Comparison of ENCODE assay signal across 26 mouse cellular contexts in the genomic region with DNA sequence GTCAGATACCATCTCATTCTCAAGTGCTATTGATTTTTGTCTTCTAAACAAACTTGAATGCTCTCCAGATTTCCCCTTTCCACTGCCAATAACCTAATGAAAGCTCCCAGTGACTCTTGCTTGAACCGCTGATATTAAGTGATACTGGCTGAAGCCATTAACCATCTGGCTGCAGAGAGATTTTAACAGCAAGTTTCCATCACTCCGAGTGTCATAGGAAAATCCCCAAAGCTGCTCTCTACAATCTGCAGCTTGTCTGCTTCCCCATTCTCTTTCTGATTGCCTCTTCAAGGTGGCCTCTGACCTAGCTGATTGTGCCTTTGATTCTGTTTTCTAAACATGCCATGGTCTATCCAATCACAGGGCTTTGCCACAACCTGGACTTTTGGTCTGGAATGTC.
DNase-seq lines count a peak whose midpoint lies in the region; ATAC-seq and TF ChIP-seq lines count a peak whose summit lies in the region.
"Had no signal": no experiment of that assay in that cellular context is flagged by ENCODE, and none has a peak within 500 bp of the region (broad histone marks: within the 10 kb centered on the region; RNA-seq: fewer than 3 reads in every experiment).

No protein-coding gene starts in this region.

- H3K9ac ChIP-seq in lung, embryonic 14.5 days, result no peak overlapping the region
- no peak overlapping the region for H3K9ac ChIP-seq in CH12.LX (ENCODE audit: insufficient read depth, low read depth)
- H3K9ac ChIP-seq: forebrain, postnatal 0 days; heart, embryonic 13.5 days; hindbrain, embryonic 12.5 days; liver, embryonic 12.5 days had no signal

- ATAC-seq in lung, embryonic 14.5 days (ENCODE audit: insufficient read depth), result peak; percentile 81
- ATAC-seq: CD4-positive, CD25-positive, alpha-beta regulatory T cell, adult 4 months; forebrain, postnatal 0 days; inflammation-experienced regulatory T-cells, adult 6 months; liver, embryonic 12.5 days; Patski had no signal

- H3K4me2 ChIP-seq in lung, embryonic 14.5 days, result no peak overlapping the region
- H3K4me2 ChIP-seq in CH12.LX (ENCODE audit: insufficient read depth, low read depth, poor library complexity, severe bottlenecking), result no peak overlapping the region
- H3K4me2 ChIP-seq: heart, embryonic 13.5 days; hindbrain, embryonic 12.5 days; liver, embryonic 12.5 days had no signal

- no peak for TF ChIP-seq CTCF in lung, embryonic 14.5 days (IDR thresholded peaks at IDR 0.05; ENCODE audit: low read depth)
- TF ChIP-seq CTCF in CH12.LX (conservative IDR thresholded peaks at IDR 0.05 in 1 of 2, IDR thresholded peaks at IDR 0.05 in 1 of 2; ENCODE audit: low read depth in 2 of 2, low read length in 2 of 2), result no peak

- H3K4me1 ChIP-seq in lung, embryonic 14.5 days (ENCODE audit: insufficient read depth), result peaks cover 5% of the 10 kb centered on the region; the same call in 1 of the 2 replicates
- peaks cover 0 to 25% of the 10 kb centered on the region in 2 experiments; a peak in 2 of 4 replicates for H3K4me1 ChIP-seq in CH12.LX (ENCODE audit: control insufficient read depth in 1 of 2, insufficient read depth in 2 of 2)
- H3K4me1 ChIP-seq: heart, embryonic 13.5 days; hindbrain, embryonic 12.5 days; liver, embryonic 12.5 days had no signal

- H3K27ac ChIP-seq in lung, embryonic 14.5 days (ENCODE audit: low read depth), result no peak overlapping the region
- no peak overlapping the region for H3K27ac ChIP-seq in CH12.LX (ENCODE audit: insufficient read depth, low read depth)
- H3K27ac ChIP-seq: heart, adult 2 months; heart, embryonic 13.5 days; hindbrain, embryonic 12.5 days; liver, embryonic 12.5 days had no signal

- H3K79me2 ChIP-seq in CH12.LX (replicated peaks; ENCODE audit: control insufficient read depth, extremely low read depth, insufficient read depth, poor library complexity, severe bottlenecking), result no peaks in the 10 kb centered on the region

- whole genome bisulfite sequencing in lung, embryonic 14.5 days, result 16% methylated on average over 2 of the region's 2 CpGs

- no peaks in the 10 kb centered on the region for H3K27me3 ChIP-seq in lung, embryonic 14.5 days (ENCODE audit: insufficient read depth, low read length)
- no peaks in the 10 kb centered on the region for H3K27me3 ChIP-seq in CH12.LX (replicated peaks)
- H3K27me3 ChIP-seq: heart, embryonic 13.5 days; hindbrain, embryonic 12.5 days; liver, embryonic 12.5 days; Patski had no signal

- DNase-seq in lung, embryonic 14.5 days, result peak; percentile 81
- DNase-seq in lung, postnatal 4 days, result no peak
- peak; percentile 23 for DNase-seq in CH12.LX (ENCODE audit: extremely low read depth)
- peak; percentile 31 for DNase-seq in embryo, embryonic 10.5 days (ENCODE audit: low spot score)
- DNase-seq in lung, postnatal 10 days, result peak; percentile 4
- DNase-seq in urinary bladder, adult 2 months (ENCODE audit: low spot score), result no peak
- DNase-seq in cerebellum, adult 11-12 months, result no peak
- no peak for DNase-seq in T-cell, adult 2 months (ENCODE audit: low spot score)
- DNase-seq: adrenal gland, adult 2 months; cerebellum, adult 18-20 months; cerebellum, postnatal 14 days; forebrain, postnatal 0 days; gastrocnemius, postnatal 25 days; heart, adult 2 months; heart, postnatal 14 days; kidney, adult 18-20 months; layer of hippocampus, adult 9-11 months; right cerebral cortex, postnatal 25 days; spleen, adult 18-20 months; thymus, postnatal 14 days had no signal

- dilution Hi-C loops in CH12.LX (cut with MboI; ENCODE audit: extremely low pct_ligation_motif_present, extremely low pct_unique_long_range_greater_than_20kb, low sequenced_read_pairs), result no loop called here

- TF ChIP-seq EP300 in CH12.LX (IDR thresholded peaks at IDR 0.05; ENCODE audit: low read length), result peak; percentile 38; the same call in 1 of the 2 replicates

- H3K36me3 ChIP-seq in lung, embryonic 14.5 days (ENCODE audit: insufficient read depth), result no peaks in the 10 kb centered on the region
- H3K36me3 ChIP-seq in CH12.LX (replicated peaks in 1 of 2; ENCODE audit: control insufficient read depth in 1 of 2, insufficient read depth in 1 of 2, low read length in 1 of 2), result no peaks in the 10 kb centered on the region
- H3K36me3 ChIP-seq: heart, embryonic 13.5 days; hindbrain, embryonic 12.5 days; liver, embryonic 12.5 days had no signal

- no peak for TF ChIP-seq POLR2A in CH12.LX (IDR thresholded peaks at IDR 0.05; ENCODE audit: low read depth, low read length)

- TF ChIP-seq RAD21 in CH12.LX (IDR thresholded peaks at IDR 0.05; ENCODE audit: low read depth, low read length), result no peak

- no peak overlapping the region for H3K4me3 ChIP-seq in lung, embryonic 14.5 days (ENCODE audit: low read depth, low read length)
- no peak overlapping the region for H3K4me3 ChIP-seq in CH12.LX (replicated peaks in 1 of 3; ENCODE audit: low read depth in 2 of 3, low read length in 2 of 3, poor library complexity in 1 of 3)
- H3K4me3 ChIP-seq: heart, adult 2 months; heart, embryonic 13.5 days; hindbrain, embryonic 12.5 days; liver, embryonic 12.5 days had no signal

- in situ Hi-C loops in CH12.LX (cut with MboI; ENCODE audit: low pct_ligation_motif_present, low pct_unique_long_range_greater_than_20kb, low sequenced_read_pairs), result no loop called here

- no peaks in the 10 kb centered on the region for H3K9me3 ChIP-seq in lung, embryonic 14.5 days (ENCODE audit: low read depth, low read length)
- H3K9me3 ChIP-seq in CH12.LX (replicated peaks; ENCODE audit: low read length), result peaks cover 2% of the 10 kb centered on the region
- H3K9me3 ChIP-seq: heart, embryonic 13.5 days; hindbrain, embryonic 12.5 days; liver, embryonic 12.5 days had no signal

TF ChIP-seq in CH12.LX, 34 proteins besides CTCF, POLR2A, EP300 and RAD21:
- TF ChIP-seq POLR2AphosphoS2 (IDR thresholded peaks at IDR 0.05; ENCODE audit: low read depth, low read length), result no peak
- TF ChIP-seq ZC3H11A (IDR thresholded peaks at IDR 0.05; ENCODE audit: low read depth, low read length), result no peak
- TF ChIP-seq JUN (IDR thresholded peaks at IDR 0.05; ENCODE audit: insufficient read depth, low read depth, low read length), result no peak
- no peak for TF ChIP-seq ZKSCAN1 (IDR thresholded peaks at IDR 0.05; ENCODE audit: borderline replicate concordance, low read depth, low read length)
- TF ChIP-seq ZNF384 (IDR thresholded peaks at IDR 0.05; ENCODE audit: low read depth, low read length), result no peak
- TF ChIP-seq JUND (conservative IDR thresholded peaks at IDR 0.05; ENCODE audit: low read depth, low read length), result no peak
- no peak for TF ChIP-seq HCFC1 (IDR thresholded peaks at IDR 0.05; ENCODE audit: low read depth, low read length)
- no peak for TF ChIP-seq RCOR1 (conservative IDR thresholded peaks at IDR 0.05; ENCODE audit: low read depth, low read length)
- no peak for TF ChIP-seq NELFE (IDR thresholded peaks at IDR 0.05; ENCODE audit: low read depth, low read length)
- no peak for TF ChIP-seq BHLHE40 (IDR thresholded peaks at IDR 0.05; ENCODE audit: low read depth, low read length)
- TF ChIP-seq MAZ (IDR thresholded peaks at IDR 0.05; ENCODE audit: low read depth, low read length), result no peak
- TF ChIP-seq IRF4 (IDR thresholded peaks at IDR 0.05; ENCODE audit: low read depth, low read length), result no peak
- TF ChIP-seq MEF2A (IDR thresholded peaks at IDR 0.05; ENCODE audit: borderline replicate concordance, low read depth, low read length), result no peak
- no peak for TF ChIP-seq TCF12 (IDR thresholded peaks at IDR 0.05; ENCODE audit: low read depth, low read length)
- no peak for TF ChIP-seq USF1 (IDR thresholded peaks at IDR 0.05; ENCODE audit: low read depth, low read length)
TF ChIP-seq in CH12.LX: peak in this region for 0.

Comparison
In these comparisons a context has a peak if more than half of its experiments do, and no peak if none do; other contexts are left out.
1. DNase-seq: peak in lung, embryonic 14.5 days (single experiment), CH12.LX (single experiment), embryo, embryonic 10.5 days (single experiment) and lung, postnatal 10 days (single experiment); none in lung, postnatal 4 days (0 of 2), urinary bladder, adult 2 months (single experiment), cerebellum, adult 11-12 months (single experiment) and T-cell, adult 2 months (single experiment).